Mouse (Mus musculus) 3T3-L1 (cell line): ENCODE measurements around the gene Gbp6.
"Not testable (repeated sequence)": the region's sequence is repeated elsewhere in the genome, so short reads cannot be mapped to it uniquely, and the experiment has no call there.

Source experiments
- DNase-seq: peaks from one replicate; pipeline ENCODE4 v3.0.0-alpha.2; 2015; ENCODE audit warnings: low read depth, low spot score

Gbp6 gene

GRCm38 (mm10) chr5:105293226-105294165 lies at the start of gene Gbp6, which contains the start of gene Gm43302:
Gbp6 (minus strand) TSS chr5:105293698.
Gm43302 (minus strand) TSS chr5:105293695.
- peak; percentile 64 for DNase-seq

DNA sequence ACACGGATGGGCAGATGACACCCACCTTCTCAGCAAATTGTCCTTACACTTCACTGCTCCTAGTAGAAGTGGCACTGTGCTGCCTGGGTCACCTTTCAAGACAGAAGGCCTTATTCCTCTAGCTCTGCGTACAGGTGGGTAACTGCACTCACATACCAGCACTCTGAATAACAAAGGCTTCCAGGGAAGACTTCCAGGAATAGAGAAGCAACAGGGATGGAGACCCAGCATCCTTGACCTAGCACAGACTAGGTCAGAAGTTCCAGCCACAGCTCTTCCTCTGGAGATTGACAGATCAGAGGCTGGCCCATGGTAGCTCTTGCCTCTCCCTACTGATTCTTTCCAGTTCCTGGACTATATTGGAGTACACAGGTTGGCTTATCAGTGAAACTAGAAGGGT lies 47.8 kb upstream of the Gbp6 start:
- no peak for DNase-seq

GRCm38 (mm10) chr5:105322543-105322942 lies 29.0 kb upstream of the Gbp6 start:
- DNase-seq, result peak; percentile 51

- DNase-seq, result no peak
Observed at GRCm38 (mm10) chr5:105310941-105311340, 17.4 kb upstream of the Gbp6 start.

- not testable (repeated sequence) for DNase-seq
Observed at GRCm38 (mm10) chr5:105309148-105309547, 15.7 kb upstream of the Gbp6 start.

- not testable (repeated sequence) for DNase-seq
Observed at GRCm38 (mm10) chr5:105306946-105307345, 13.4 kb upstream of the Gbp6 start.

DNA sequence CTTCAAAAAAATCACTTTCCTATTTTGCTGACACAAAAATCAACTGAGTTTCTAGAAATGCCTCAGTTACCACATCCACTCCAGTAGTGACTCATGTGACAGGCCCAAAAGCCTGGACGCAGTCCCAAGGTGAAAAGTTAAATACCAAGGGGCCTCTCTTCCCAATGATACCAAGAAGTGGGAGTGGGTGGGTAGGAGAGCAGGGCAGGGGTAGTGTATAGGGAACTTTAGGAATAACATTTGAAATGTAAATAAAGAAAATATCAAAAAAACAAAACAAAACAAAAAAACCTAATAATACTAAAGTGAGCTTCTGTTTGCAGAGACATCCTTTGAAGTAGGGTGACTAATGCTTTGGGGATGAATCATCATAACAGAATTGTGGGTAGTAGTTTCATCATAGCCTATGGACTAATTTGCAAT lies 12.7 kb upstream of the Gbp6 start:
- DNase-seq, result peak; percentile 60

DNA sequence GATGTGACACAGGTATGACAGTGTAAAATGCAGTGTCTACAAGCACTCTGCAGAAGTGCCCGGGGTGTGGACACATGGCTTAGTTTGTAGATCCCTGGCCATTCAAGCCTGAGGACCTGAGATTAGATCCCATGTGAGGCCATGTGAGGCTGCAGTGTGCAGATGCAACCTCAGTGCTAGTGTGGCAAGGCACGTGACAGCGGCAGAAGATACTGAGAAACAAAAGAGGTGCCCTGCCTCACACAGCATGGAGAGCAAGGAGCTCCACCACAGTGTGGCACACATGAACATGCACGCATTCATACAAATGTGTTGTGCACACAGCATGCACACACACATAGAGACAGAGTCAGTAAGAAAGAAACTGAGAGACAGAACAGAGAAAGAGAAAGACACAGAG lies 12.2 kb upstream of the Gbp6 start:
- DNase-seq, result not testable (repeated sequence)

DNA sequence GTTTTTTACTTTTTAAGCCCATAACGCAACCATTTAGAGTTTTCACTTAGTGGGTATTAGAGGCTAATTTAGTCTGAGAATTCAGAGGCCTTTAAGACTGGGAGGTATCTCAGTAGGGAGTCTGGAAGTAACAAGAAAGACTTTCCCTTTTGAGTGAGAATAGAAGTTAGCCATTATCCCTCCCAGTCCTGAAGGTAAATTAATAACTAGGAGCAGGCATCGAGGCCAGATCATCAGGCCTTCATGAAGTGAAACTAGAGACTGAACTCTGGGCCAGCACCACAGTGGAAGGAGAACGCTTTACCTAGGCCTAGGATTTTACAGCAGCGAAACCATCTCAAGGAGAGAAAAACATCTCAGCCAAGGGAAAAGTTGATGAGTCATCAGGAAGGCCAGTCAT lies 8.5 kb upstream of the Gbp6 start:
- no peak for DNase-seq

GRCm38 (mm10) chr5:105301531-105301930 lies 8.0 kb upstream of the Gbp6 start:
- no peak for DNase-seq

- no peak for DNase-seq
Observed at GRCm38 (mm10) chr5:105295746-105296145, 2.2 kb upstream of the Gbp6 start.

GRCm38 (mm10) chr5:105292492-105292891 lies 1.0 kb downstream of the Gbp6 start:
- DNase-seq, result no peak

DNA sequence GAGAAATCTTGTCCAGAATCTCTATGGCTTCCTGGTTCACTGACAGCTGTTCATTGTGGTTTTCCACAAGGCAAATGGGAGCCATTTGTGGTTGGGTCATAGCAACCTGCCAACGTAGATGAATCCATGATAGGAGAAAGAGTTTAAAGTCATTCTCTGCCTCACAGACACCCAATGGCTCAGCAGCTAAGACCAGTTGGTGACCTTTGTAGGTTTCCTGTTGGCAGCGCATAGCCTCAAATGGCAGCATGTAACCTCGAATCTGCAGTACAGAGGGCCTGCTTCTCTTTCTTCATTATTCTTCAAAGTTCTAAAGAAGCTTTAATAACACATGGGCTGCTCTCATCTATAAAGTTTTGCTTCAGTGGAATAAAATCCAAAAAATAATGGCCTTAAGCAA lies 2.6 kb downstream of the Gbp6 start:
- not testable (repeated sequence) for DNase-seq

DNA sequence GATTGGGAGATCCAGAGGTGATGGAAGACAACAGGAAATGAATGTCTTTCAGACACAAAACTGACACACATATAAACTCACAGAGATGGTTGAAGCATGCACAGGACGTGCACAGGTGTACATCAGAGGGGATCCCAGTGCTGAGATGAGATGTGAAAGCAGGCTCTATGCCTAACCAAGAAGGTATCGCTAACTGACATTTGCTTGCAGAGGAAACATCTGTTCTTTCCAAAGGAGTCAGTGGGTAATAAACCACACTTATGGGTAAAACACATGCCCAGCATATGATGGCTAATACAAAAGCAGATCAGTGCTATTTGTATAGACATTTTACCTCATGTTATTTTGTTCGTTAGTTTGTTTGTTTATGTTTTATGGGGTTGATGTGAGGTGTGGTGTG lies 32.8 kb downstream of the Gbp6 start:
- not testable (repeated sequence) for DNase-seq

DNA sequence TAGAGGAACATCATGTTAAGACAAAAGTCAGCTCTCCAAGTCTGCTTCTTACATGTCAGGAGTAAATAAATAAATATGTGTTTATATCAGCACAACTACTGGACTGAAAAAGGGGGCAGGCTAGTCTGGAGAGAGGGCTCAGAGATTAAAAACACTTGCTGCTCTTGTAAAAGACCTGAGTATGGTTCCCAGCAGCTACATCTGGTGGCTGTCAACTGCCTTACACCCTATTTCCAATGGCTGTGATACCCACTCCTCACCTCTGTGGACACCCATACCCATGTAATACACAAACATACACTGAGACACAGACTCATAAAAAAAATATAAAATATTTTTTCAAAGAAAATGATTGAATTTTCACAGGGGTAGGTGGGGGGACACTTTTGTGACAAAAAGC lies 41.0 kb downstream of the Gbp6 start:
- DNase-seq, result no peak

- DNase-seq, result not testable (repeated sequence)
Observed at GRCm38 (mm10) chr5:105244741-105245140, 48.8 kb downstream of the Gbp6 start.

GRCm38 (mm10) chr5:105240982-105241381 lies 52.5 kb downstream of the Gbp6 start:
- not testable (repeated sequence) for DNase-seq

DNA sequence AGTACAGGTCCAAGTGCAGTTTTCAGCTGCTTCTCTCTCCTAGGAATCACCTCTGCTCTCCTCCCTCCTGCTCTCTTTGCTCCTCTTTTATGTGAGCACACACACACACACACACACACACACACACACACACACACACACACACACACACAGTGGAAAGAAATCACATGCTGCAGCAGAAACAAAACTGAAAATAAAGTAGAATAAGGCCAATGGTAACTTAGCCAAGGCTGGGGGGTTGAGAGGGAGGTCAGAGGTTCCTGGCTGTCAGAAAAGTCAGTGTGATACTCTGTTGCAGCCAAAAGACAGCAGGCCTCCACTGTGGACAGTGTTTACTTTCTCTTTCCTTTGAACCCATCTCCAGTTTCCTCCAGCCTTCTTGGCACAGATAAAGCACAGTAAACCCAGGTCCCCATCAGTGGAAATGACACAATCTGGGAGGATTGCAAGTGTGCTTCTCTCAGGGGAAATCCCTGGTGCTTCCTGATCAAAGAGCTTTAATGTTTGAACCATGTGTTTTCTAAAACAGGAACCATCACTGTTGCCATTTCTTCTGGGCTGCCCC lies 53.9 kb downstream of the Gbp6 start, which contains the start of gene Gbp10:
Gbp10 (minus strand) TSS at position 51 of the 565 bp plus-strand sequence.
- peak; percentile 14 for DNase-seq

DNA sequence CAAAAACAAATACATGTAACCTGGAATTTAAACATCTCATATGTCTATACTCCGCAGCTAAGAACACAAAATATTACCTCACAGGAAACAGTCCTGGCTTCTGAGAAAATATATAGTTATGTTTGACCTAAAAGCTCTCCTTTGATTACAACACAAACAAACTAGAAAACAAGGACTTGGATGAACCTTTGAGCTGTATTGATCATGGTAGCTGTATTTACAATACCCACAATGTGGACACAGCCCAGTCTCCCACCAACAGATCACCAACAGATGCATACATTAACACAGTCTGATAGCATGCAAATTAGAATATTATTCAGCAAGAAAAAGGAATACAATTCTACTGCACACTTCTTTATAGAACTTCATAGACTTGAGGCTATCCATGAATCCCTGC lies 55.1 kb downstream of the Gbp6 start:
- not testable (repeated sequence) for DNase-seq

- DNase-seq, result not testable (repeated sequence)
Observed at GRCm38 (mm10) chr5:105236040-105236439, 57.5 kb downstream of the Gbp6 start.
